Mouse (Mus musculus): ENCODE data around the gene Ugt1a2. TPM values are rescaled to one million over a fixed set of nuclear protein-coding genes. Genes with fewer than 3 reads are reported as not detected.
"Not testable (repeated sequence)": the region's sequence is repeated elsewhere in the genome, so short reads cannot be mapped to it uniquely, and the experiment has no call there.

Gene Ugt1a2
- total RNA-seq (2021) = not detected
- long read RNA-seq, experiment 1 = 0 reads
- long read RNA-seq, experiment 2 = 0 reads

DNA sequence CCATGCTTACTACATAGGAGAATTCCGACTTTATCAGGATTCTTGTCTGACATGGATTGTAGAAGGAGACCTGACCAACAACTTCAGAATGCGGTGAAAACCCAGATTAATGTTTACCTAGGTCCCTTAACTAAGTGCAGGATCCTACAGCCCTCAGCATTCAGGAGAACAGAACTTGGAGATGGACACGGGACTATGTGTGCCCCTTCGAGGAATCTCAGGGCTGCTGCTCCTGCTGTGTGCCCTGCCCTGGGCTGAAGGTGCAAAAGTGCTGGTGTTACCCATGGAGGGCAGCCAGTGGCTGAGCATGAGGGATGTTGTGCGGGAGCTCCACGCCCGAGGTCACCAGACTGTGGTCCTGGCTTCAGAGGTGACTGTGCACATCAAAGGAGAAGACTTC lies at the start of gene Ugt1a2:
Ugt1a2 (plus strand) TSS at position 146 of the 400 bp plus-strand sequence.
- DNase-seq = no peak
- intact Hi-C loops (cut with DNase I; ENCODE audit: low total_unique reads) = no loop called here

- intact Hi-C loops (cut with DNase I; ENCODE audit: low total_unique reads) = no loop called here
These were observed 42.0 kb upstream of the Ugt1a2 start for GRCm38 (mm10) chr1:88158430-88158829.

DNA sequence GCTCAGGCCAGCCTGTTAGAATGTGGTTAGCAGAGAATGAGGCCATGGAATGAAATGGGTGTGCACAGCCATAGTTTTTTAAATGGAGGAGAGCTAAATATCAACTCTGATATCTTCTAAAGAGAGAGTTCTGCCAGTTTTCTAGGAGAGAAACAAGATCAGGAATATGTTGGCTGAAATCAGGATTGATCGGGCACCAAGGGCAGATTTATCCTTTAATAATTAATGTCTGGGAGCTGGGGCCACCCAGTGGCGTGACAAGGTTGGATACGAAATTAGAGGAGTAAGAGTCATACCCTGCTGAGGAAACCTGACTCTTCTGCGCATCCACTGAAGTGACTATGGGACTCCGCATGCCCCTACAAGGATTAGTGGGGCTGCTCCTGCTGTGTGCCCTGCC lies 34.7 kb upstream of the Ugt1a2 start, which contains the start of gene Ugt1a5:
Ugt1a5 (plus strand) TSS at position 302 of the 400 bp plus-strand sequence.
- intact Hi-C loops (cut with DNase I; ENCODE audit: low total_unique reads) = no loop called here

More at GRCm38 (mm10) chr1:88158430-88158829, 42.0 kb upstream of the Ugt1a2 start:
- no peak for DNase-seq

DNA sequence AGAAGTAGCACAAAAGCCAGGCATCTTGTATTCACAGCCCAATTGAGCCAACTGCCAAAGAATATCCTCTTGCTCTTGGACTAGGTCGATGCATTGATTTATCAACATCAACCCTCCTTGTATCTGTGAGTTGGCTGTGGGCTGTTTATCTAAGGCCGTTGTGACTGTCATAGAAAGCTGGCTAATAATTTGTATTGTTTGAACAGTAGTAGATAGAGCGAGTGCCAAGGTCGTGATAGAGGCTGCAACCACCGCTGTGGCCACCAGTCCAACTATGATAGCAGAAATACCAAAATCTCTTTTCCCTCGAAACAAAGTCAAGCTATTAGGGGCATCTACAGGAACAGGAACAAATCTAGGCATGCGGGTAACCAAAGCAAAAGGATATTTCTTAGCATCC lies 28.2 kb upstream of the Ugt1a2 start:
- DNase-seq; intact Hi-C loops (cut with DNase I; ENCODE audit: low total_unique reads): not testable (repeated sequence)

More for the DNA sequence above, 34.7 kb upstream of the Ugt1a2 start, which contains the start of gene Ugt1a5:
- DNase-seq = no peak

DNA sequence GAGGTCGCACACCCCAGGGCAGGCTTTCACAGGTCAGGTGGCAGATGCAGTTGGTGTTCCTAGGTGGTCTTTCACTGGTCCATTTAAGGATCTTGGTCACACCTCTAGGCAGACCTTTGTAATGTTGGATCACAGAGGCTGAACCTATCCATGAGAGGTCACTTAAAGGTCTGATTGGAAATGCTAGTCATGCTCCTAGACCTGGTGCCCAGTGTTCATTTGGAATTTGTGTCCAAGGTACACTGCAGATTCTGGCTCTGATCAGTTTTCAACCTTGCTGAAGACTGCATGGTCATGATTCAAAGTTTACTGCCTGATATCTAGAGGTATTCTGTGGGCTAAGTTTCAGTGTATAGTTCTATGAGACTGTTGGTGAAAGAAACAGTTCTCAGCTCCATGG lies 20.7 kb upstream of the Ugt1a2 start:
- DNase-seq = no peak
- intact Hi-C loops (cut with DNase I; ENCODE audit: low total_unique reads) = no loop called here

- DNase-seq = no peak
- intact Hi-C loops (cut with DNase I; ENCODE audit: low total_unique reads) = no loop called here
These were observed 14.0 kb upstream of the Ugt1a2 start for GRCm38 (mm10) chr1:88186325-88186935.

- no peak for DNase-seq
- intact Hi-C loops (cut with DNase I; ENCODE audit: low total_unique reads) = no loop called here
These were observed 8.3 kb upstream of the Ugt1a2 start for GRCm38 (mm10) chr1:88192136-88192535.

DNA sequence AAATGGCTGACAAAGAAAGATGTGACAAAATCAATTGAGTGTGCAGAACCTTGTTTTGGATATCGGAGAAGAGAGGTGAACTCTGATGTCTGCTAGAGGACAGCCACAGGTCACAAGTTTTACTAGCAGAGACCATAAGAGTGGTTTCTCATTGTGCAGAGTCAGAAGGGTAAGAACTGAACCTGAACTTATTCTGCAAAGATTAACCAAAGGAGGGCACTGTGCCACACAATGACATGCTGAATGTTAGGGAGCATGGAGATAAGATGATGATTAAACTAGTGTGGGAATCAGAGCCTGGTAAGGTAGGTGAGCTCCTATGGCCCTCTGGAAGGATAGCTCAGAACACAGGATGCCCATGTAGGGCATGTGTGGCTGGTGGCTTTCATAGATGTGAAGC lies 4.7 kb upstream of the Ugt1a2 start:
- intact Hi-C loops (cut with DNase I; ENCODE audit: low total_unique reads) = no loop called here
- no peak for DNase-seq

DNA sequence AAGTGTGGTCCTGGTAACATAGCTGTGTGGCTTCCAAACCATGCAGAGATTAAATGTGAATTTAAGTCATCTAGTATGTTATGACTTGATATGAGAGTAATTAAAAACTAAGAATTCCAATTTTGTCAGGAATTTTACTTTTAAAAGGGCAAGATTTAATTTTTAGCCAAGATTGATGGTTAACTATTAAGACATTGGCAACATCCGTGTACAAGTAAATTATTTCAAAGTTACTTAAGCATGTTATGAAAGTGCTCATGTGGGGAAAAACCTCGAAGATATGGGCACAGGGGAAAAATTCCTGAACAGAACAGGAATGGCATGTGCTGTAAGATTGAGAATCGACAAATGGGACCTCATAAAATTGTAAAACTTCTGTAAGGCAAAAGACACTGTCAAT lies 3.0 kb upstream of the Ugt1a2 start:
- no peak for DNase-seq
- intact Hi-C loops (cut with DNase I; ENCODE audit: low total_unique reads) = no loop called here

- DNase-seq = no peak
- intact Hi-C loops (cut with DNase I; ENCODE audit: low total_unique reads) = no loop called here
These were observed 405 bp upstream of the Ugt1a2 start for GRCm38 (mm10) chr1:88199996-88200395.

GRCm38 (mm10) chr1:88205294-88205922 lies 5.0 kb downstream of the Ugt1a2 start, which contains the start of gene Dnajb3:
Dnajb3 (minus strand) TSS chr1:88205782.
- DNase-seq = peak; percentile 79
- intact Hi-C loops (cut with DNase I; ENCODE audit: low total_unique reads) = no loop called here

- intact Hi-C loops (cut with DNase I; ENCODE audit: low total_unique reads) = no loop called here
- DNase-seq = no peak
These were observed 6.6 kb downstream of the Ugt1a2 start for GRCm38 (mm10) chr1:88206843-88207479.

- no peak for DNase-seq
- intact Hi-C loops (cut with DNase I; ENCODE audit: low total_unique reads) = no loop called here
These were observed 11.4 kb downstream of the Ugt1a2 start, which contains the start of gene Ugt1a1 for GRCm38 (mm10) chr1:88211812-88212211. Ugt1a1 (plus strand) TSS chr1:88211959.

DNA sequence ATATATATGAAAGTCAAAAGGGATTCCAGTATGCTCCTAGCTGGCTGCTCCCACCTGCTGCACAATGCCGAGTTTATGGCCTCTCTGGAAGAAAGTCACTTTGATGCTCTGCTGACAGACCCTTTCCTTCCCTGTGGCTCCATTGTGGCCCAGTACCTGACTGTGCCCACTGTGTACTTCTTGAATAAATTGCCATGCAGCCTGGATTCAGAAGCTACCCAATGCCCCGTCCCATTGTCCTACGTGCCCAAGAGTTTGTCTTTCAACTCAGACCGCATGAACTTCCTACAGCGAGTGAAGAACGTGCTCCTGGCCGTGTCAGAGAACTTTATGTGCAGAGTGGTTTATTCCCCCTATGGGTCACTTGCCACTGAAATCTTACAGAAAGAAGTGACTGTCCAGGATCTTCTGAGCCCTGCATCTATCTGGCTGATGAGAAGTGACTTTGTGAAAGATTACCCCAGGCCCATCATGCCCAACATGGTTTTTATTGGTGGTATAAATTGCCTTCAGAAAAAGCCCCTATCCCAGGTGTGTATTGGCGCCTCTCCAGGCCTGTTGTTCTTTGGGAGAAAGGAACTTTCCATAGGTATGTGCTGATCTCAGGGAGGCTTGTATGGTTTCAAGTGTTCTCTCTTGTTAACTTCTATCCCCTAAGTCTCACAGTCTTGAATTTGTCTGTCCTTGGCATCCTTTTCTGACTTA lies 12.1 kb downstream of the Ugt1a2 start:
- intact Hi-C loops (cut with DNase I; ENCODE audit: low total_unique reads) = no loop called here
- no peak for DNase-seq

- intact Hi-C loops (cut with DNase I; ENCODE audit: low total_unique reads) = no loop called here
- DNase-seq = no peak
These were observed 12.7 kb downstream of the Ugt1a2 start for GRCm38 (mm10) chr1:88213061-88213460.

DNA sequence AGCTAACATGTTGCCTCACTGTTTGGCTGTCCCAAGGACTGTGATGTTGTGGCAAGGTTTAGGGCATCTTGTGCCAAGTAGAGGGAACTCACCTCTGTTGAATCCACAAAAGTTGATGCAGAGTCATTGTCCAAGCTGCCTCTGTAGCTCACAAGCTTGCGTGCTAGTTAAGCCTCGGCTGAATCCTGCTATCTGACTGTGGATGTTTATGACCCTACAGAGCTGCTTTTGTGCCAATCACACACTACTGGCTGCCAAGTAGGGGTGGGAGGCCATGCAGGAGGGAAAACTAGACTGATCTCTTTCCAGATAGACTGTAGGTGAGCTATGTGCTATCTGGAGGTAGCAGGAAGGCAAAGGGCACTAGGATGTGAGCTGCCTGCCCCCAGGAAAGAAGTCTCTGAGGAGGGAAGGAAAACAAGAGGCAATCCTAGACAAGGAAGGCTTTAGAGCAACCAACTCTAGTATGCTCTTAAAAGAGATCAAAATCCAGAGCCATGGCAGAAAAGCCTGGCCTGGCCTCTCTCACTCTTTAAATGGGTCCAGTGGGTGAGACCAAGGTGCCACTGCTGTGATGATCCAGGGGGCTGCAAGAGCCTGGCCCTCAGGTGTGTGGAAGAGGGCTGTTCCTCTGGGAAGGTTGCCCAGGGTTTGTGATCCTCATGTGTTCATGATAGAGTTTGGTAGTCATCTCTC lies 13.5 kb downstream of the Ugt1a2 start:
- intact Hi-C loops (cut with DNase I; ENCODE audit: low total_unique reads) = no loop called here
- no peak for DNase-seq

- intact Hi-C loops (cut with DNase I; ENCODE audit: low total_unique reads) = no loop called here
- DNase-seq = no peak
These were observed 14.1 kb downstream of the Ugt1a2 start for GRCm38 (mm10) chr1:88214462-88214952.

- intact Hi-C loops (cut with DNase I; ENCODE audit: low total_unique reads) = no loop called here
These were observed 15.3 kb downstream of the Ugt1a2 start for GRCm38 (mm10) chr1:88215466-88216380.

More at GRCm38 (mm10) chr1:88215466-88216380, 15.3 kb downstream of the Ugt1a2 start:
- no peak for DNase-seq
